Mouse (Mus musculus): Measurements from ENCODE around the gene Pde2a.
A peak's percentile ranks its signal among the peaks of the same experiment; 100 is the strongest.
"Not testable (repeated sequence)": the region's sequence is repeated elsewhere in the genome, so short reads cannot be mapped to it uniquely, and the experiment has no call there.

Pde2a gene

DNA sequence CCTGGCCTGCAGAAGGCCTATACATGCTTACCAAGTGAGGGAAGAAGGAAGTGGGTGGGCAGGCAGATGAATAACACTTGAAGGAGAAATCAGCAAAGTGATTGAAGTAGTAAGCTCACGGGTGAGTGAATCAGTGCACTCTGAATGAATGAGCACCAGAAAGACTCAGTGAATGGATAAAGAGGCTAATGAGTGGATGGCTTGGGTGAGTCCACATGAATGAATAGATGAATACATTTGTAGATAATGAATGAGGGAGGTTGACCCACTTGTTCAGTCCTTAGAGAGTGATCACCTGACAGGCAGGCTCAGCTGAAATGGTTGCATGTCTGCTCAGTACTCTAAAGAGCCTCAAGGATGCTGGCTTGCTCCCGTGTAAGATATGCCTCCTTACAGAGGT lies 101.7 kb downstream of the Pde2a start:
- DNase-seq: no peak

DNA sequence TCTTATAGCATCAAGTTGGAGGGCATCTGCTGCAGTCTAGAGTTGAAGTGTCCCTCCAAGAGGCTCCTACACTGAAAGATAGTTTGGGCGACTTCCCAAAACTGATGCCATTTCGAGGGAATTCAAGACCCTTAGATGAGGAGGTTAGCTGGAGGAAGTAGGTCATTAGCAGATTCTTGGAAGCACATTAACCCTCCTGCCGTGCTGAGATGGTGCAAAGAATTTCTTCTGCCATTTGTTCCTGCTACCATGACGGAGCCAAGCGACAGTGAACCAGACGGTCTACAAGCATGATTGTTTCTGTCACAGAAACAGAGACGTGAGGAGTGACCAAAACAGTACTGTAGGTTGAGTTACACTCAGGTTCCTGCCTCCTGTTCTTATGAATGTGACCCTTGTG lies 105.0 kb downstream of the Pde2a start:
- DNase-seq: no peak

DNA sequence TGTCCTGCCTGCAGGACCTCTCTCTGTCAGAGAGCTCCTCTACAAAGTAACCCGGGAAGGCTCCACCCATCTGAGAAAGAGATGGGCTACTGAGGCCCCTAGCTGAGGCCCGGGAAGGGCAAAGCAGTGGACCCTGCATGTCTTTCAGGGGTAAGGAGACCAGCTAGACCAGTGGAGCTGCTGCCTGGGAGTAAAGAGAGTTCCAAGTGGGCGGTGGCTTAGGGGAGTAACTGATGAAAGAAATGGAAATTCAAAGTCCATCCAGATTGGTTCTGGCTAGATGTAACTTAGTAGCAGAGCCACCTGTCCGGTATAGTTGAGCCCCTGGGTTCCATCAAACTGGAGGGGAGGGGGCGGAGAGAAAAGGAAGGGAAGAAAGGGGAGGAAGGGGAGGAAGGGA lies 112.9 kb downstream of the Pde2a start:
- no peak for DNase-seq

DNA sequence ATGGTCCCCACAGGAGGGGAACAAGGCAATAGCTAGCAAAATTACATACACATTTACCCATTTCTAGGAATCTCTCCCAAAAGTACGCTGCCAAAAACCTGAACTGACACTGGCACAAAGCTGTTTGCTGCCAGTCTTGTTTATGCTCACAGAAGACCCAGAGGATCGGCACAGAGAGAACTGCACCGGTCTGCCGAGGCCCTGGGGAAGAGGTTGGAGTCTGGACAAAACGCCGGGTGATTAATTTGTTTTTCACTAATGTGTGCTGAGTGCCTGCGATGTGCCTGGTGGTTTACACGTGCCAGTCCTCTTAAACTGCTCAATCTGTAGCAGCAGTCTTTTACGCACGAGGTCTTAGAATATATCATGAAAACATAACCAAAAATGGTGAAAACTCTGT lies 113.6 kb downstream of the Pde2a start:
- no peak for DNase-seq

DNA sequence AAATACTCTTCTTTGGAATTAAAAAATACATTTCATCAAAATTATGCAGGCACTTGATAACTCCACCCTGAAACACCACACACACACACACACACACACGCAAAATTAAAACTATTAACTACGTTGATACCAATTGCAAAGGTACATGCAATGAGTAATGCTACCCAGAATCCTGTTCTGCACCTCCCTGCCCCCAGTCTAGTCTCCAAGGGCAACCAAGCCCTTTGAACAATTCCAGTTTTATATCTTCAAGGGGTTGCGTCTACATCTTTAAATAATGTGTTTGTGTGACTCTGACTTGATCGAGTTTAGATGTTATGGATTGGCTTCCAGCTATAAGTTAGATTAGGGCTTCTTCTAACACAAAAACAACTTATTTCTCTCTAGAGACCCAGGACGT lies 114.0 kb downstream of the Pde2a start:
- DNase-seq: no peak

DNA sequence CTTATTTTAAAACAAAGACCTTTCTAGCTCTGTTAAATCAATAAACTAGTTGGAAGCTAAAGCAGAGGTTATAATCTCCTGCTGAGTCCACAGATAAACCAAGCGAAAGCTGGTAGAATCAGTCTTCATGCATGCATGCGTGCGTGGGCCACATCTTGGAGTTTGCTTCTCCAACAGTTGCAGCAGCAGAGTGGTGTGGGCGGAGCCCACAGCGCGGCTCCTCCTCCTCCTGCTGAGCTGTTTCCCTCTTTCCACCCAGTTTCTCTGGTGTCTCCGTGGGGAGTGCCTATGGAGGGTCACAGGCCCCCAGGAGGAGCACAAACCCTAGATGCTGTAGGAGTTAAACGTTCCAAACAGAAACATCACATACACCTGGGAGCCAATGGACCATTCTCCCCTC lies 116.0 kb downstream of the Pde2a start:
- peak in 1 of 2 experiments; percentile 13 for DNase-seq

DNA sequence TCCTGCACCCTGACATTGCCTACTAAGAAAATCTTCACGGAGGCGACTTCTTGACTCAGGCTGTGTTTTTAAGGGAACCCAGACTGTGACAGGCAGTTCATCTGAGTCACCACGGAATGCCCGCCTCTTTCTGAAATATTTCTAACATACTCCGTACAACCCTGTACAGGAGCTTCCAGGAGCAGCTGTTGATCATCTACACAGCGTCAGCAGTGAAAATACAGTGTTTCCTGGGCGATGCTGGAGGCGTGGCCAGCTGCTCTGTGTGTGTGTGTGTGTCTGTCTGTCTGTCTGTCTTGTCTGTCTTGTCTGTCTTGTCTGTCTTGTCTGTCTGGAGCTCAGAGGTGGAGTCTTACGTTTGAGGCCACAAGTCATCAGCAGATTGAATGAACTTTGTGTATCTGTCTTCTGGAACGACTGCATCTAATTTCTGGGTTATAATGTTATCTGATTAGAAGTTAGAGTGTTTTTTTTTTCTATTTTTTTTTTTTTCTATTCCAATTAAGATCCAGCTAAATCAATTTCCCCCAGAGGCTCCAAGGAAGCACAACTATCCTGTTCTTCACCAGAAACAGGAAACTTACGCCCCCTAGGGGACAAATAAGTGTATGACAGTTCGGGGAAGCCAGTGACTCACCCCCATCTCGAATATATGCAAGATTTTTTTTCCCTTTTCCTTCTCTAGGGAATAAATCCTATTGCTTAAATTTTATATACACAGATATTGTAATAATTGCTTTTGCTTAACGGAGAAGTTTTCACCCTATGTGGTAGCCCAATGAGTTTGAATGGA lies 116.8 kb downstream of the Pde2a start:
- peak; percentile 11 to 20 for DNase-seq

DNA sequence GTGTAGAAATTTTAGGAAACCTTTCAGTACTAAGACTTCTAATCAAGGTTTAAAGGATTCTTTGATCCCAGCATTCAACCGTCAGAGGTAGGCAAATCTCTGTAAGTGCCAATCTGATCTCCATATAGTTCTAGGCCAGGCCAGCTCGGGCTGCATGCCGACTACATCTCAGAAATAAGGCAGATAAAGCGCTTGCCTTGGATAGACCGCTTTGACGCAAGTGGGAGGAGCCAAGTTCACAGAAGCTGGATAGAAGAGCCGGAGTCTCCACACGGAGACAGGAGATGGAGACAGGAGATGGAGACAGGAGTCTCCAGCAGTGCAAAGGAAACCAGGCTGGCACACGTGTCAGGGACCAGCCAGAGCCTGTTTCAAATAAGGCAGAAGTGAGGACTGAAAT lies 118.3 kb downstream of the Pde2a start:
- DNase-seq: no peak

DNA sequence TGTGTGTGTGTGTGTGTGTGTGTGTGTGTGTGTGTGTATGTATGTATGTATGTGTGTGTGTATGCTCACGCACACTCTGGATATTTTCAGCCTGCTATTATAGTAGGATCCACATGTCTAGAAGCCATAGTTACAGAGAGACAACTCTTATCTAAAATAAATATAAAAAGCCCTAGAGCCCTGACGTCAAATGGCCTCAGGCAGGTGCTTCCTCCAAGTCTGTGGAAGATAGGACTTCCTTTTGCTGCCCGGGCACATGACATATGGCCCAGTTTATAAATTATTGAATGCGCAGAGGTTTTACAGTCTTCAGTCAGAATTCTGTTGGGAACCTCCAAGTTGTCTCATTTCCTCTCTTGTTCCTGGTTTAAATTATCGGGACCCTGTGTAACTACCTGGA lies 119.2 kb downstream of the Pde2a start:
- no peak for DNase-seq

DNA sequence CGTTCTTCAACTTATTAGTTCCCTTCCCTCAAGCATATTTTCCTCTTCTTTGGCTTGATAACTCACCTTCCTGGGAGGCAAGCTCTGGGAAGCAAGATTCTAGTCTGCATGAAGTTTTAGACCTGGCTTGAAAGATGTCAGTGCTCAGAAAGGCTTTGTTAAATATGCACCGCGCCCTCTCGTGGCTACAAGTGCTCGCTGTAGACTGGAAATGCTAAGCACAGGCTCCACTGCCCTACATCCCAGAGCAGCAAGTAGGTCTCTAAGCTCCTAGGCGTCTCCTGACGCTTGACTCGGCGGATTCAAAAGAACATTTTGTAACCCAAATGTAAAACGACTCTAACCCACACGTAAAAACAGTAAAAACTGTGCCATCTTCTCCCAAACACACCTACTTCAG lies 119.6 kb downstream of the Pde2a start:
- peak; percentile 64 to 66 for DNase-seq

DNA sequence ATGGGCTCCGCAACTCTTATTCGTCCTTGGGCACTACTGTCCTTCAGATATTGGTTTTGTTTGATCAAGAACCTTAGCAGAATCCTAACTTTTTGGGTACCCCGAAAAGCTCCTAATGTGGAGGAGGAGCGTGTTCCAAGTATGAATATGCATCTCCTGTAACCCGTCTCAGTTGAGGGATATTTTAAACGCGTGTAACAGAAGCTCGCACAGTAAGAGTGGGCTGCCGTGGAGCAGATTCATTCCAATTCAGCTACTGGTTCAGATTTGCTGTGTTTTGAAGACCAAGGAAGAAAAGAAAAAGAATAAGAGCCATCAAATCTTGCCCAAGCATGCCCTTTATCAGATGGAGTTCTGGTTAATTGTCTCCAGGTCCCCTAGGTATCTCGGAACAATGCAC lies 120.2 kb downstream of the Pde2a start:
- DNase-seq: no peak

DNA sequence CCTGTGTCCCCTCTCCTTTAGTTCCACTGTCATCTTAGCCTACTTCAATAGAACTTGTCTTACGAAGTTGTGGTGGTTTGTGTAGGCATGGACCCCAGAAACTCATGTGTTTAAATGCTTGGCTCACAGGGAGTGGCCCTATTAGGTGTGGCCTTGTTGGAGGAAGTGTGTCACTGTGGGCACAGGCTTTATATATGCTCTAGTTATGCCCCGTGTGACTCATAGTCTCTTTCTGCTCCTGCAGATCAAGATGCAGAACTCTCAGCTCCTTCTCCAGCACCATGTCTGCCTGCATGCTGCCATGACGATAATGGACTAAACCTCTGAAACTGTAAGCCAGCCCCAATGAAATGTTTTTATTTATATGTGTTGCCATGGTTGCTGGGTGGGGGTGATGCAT lies 126.2 kb downstream of the Pde2a start:
- DNase-seq: no peak

DNA sequence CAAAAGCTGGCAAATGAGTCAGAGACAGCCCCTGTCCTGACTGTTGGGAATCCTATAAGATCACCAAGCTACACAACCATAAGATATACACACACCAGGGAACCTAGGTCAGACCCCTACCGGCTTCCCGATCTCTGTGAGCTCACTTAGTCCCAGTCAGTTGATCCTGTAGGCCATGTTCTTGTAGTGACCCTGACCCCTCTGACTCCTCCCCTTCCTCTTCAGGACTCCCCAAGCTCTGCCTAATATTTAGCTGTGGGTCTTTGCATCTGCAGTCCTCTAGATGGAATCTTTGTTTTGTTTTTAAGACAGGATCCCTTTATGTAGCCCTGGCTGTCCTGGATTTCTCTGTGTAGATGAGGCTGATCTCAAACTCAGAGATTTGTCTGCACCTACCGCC lies 127.8 kb downstream of the Pde2a start:
- DNase-seq: no peak

DNA sequence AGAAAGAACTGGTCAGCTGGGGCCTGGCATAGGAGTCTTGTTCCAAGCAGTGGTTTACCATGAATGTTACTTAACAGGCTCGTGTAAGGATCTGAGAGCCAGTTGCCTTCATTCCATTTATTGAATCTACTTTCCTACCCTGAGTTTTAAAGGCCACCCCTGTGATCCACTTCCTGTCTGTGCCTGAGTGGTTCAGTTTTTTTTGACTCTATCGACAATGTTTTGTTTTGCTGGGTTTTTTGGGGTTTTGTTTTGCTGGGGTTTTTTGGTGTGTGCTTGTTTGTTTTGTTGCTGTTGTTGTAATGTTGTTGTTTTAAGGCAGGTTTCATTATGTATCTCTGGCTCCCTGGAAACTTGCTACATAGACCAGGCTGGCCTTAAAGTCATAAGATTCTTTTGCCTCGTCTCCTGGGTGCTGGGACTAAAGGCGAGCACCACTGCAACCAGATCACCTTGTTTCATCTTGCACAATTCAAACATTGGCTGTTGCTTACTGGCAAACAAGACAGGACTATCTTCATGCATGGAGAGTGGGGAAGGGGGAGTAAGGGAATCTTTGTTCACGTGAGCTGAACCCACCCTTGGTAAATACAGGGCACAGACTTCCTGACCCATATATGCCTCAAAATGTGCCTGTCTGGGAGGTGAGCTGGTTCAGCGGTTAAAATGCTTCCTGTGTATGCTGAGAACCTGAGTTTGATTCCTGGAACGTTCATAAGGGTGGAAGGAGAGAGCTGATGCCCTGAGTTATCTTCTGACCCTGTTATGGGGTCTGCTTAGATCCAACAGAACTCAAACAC lies 129.4 kb downstream of the Pde2a start:
- DNase-seq: peak in 1 of 2 experiments; percentile 17

DNA sequence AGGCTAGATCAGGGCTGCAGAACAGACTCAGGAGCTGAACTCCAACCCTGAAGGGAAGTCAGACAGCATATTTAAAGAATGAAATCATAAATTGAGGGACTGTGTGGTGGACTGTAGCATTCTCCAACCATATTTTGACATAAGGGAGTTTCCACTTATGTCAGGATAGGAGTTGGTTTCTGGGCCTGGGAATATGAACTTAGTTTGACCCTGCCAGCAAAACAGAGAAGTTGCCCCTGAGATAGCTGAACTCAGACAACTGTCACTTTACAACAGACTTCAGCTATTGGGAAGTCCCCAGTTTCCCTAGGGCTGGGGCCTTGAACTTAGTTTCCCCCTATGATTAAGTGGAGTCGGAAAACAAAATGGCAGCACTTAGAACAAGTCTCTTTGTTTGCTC lies 130.0 kb downstream of the Pde2a start:
- DNase-seq: no peak

DNA sequence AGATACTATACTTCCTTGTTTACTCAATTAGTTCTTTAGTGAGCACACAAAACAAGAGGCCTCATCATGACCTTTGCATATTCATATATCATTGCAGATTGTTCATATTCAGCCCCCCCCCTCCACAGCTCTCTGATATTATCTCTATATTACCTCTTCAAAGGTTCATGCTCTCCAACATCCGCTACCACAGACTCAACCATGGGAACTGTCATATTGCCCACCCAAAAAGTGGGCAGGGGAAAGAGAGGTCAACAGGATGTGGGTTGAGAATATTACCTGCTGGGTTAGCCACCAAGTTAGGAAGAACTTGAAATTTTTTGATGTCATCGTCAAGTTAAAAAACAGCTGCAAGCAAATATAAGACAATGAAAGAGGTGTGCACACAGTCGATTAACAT lies 134.0 kb downstream of the Pde2a start:
- DNase-seq: not testable (repeated sequence)

DNA sequence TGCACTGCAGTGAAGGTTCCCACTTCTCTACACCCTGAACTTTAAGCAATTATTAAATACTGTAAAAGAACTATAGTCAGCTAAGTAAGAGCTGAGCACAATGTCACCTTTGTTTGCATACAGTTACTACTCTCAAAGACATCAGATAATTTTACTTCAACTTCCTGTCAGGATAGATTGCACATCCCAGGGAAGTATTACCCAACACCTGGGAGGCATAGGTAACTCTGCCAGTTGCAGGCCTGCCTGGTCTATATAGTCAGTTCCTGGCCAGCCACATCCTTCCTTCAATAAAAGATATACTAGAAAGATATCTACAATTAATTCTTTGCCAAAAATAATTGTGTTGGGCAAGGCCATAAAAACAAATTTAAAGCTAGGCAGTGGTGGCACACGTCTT lies 135.9 kb downstream of the Pde2a start:
- DNase-seq: no peak

DNA sequence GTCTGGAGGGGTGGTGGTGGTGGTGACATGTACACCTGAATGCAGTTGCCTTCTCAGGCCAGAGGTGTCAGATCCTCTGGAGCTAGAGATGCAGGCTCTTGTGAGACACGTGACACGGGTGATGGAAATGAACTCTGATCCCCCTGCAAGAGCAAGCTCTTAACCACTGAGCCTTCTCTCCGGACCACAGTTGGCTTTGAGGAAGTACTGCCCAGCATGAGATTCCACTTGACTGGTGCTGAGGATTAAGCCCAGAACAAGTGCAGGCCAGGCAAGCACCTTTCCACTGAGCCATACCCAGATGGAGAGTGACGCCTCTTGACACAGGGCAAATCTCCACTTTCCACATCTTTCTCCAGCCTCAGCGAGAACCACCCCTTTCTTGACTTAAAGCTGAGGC lies 137.9 kb downstream of the Pde2a start:
- DNase-seq: not testable (repeated sequence)
